Mouse (Mus musculus) megakaryocyte, embryonic 14.5 days (primary cell): Measurements from ENCODE around the gene Fdxacb1.

ENCODE experiments used
- FLI1 ChIP-seq: IDR thresholded peaks from 2 replicates; pipeline ENCODE4 v1.6.1; 2012; ENCODE audit warnings: low read length, inconsistent platforms, mixed read lengths
- GATA1 ChIP-seq: IDR thresholded peaks from 3 replicates; pipeline ENCODE4 v1.6.1; 2012; ENCODE audit warnings: mixed read lengths, low read length, inconsistent platforms, borderline replicate concordance

- TF ChIP-seq GATA1 = no peak
- no peak for TF ChIP-seq FLI1
Measured at GRCm38 (mm10) chr9:50729600-50729999, 38.4 kb upstream of the Fdxacb1 start.
